Mouse (Mus musculus) kidney, adult 2 months (tissue): Measurements from ENCODE around the gene Siae.

Experiments used
- CTCF ChIP-seq: fragments of 200-500 bp; conservative IDR thresholded peaks from 2 replicates; pipeline ENCODE4 v1.5.1; 2011; ENCODE audit warnings: low read depth, mild to moderate bottlenecking, control low read depth, low read length, moderate library complexity, mixed read lengths; ENCODE audit not compliant: insufficient read depth, insufficient read length
- POLR2A ChIP-seq: fragments of 200-500 bp; IDR thresholded peaks from one replicate; pipeline ENCODE4 v1.6.1; 2011; ENCODE audit warnings: low read depth, low read length, control low read depth

DNA sequence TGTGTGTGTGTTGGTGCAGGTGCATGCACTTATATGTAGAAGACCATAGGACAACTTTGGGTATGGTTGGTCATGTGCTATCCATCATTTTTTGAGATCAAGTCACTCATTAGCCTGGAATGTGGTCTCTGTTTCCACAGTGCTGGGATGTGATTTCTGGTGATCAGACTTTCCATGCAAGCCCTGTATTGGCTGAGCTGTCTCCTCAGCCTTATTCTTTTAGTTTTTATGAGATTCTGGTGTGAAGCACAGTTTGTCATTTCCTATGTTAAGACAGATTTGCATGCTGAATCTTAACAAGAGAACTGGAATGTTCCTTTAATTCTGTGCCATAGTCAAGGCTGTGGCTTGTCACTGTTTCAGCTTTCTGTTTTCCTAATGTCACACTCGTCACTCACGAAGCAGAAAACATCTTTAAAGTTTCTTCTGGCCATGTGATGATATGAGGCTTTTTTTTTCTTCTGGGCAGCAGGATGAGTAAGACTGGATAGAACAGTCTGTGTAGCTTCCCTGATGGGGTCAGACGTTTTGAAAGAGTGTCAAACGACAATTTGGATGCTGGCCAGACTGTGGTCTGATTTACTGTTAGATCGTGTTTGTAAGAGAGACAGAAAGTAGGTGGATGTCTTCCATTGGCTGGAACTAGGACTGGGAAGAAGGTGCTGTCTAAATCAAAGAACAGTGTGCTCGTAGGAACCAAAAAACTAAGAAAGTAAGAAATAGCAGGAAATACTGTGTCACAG is 81.5 kb downstream of the Siae start:
- TF ChIP-seq CTCF (no peak), POLR2A (no peak)
